Comparison of ENCODE assay signal across 10 mouse cellular contexts in genomic region chr2:25877736-25878268, GRCm38 (mm10). TPM values are rescaled to one million over a fixed set of nuclear protein-coding genes. Genes with fewer than 3 reads are reported as not detected.
A peak's percentile ranks its signal among the peaks of the same experiment; 100 is the strongest.
DNase-seq lines count a peak whose midpoint lies in the region; ATAC-seq and TF ChIP-seq lines count a peak whose summit lies in the region.
"Had no signal": no experiment of that assay in that cellular context is flagged by ENCODE, and none has a peak within 500 bp of the region (broad histone marks: within the 10 kb centered on the region; RNA-seq: fewer than 3 reads in every experiment).

No protein-coding gene starts in this region.

- 2% methylated on average over 44 of the region's 49 CpGs for WGBS in heart, embryonic 16.5 days
- 9% methylated on average over 49 of the region's 49 CpGs for WGBS in heart, adult 2 months
- 3% methylated on average over 49 of the region's 49 CpGs for WGBS in hindbrain, embryonic 10.5 days
- 3% methylated on average over 49 of the region's 49 CpGs for WGBS in midbrain, embryonic 13.5 days

- H3K4me3 ChIP-seq in heart, embryonic 16.5 days (ENCODE audit: low read length), result peak overlapping the region; percentile 32
- no peak overlapping the region for H3K4me3 ChIP-seq in heart, adult 2 months
- peak overlapping the region; percentile 61 for H3K4me3 ChIP-seq in hindbrain, embryonic 10.5 days
- peak overlapping the region; percentile 49 for H3K4me3 ChIP-seq in midbrain, embryonic 13.5 days (replicated peaks)
- H3K4me3 ChIP-seq: myocyte had no signal

- TF ChIP-seq EP300 in heart, adult 2 months (IDR thresholded peaks at IDR 0.05; ENCODE audit: insufficient read depth, low read depth, low read length), result no peak

- ATAC-seq in heart, embryonic 16.5 days (replicated peaks; ENCODE audit: extremely low read depth, insufficient read depth, low FRiP score), result no peak
- ATAC-seq in midbrain, embryonic 13.5 days, result peak; percentile 81
- no peak for ATAC-seq in inflammation-experienced regulatory T-cells, adult 6 months

- no peaks in the 10 kb centered on the region for H3K79me2 ChIP-seq in heart, adult 2 months (replicated peaks; ENCODE audit: control insufficient read depth, insufficient read depth, low read length)

- H3K4me2 ChIP-seq in heart, embryonic 16.5 days (ENCODE audit: low read depth, low read length), result peak overlapping the region; percentile 48
- H3K4me2 ChIP-seq in midbrain, embryonic 13.5 days (replicated peaks), result peak overlapping the region; percentile 58

- H3K36me3 ChIP-seq in heart, embryonic 16.5 days (ENCODE audit: control insufficient read depth, insufficient read depth), result no peaks in the 10 kb centered on the region
- no peaks in the 10 kb centered on the region for H3K36me3 ChIP-seq in heart, adult 2 months (ENCODE audit: control insufficient read depth, insufficient read depth, low read length)
- H3K36me3 ChIP-seq in hindbrain, embryonic 10.5 days, result no peaks in the 10 kb centered on the region
- H3K36me3 ChIP-seq in midbrain, embryonic 13.5 days, result no peaks in the 10 kb centered on the region

- TF ChIP-seq CTCF in heart, adult 2 months (IDR thresholded peaks at IDR 0.05), result no peak

- TF ChIP-seq POLR2A in heart, adult 2 months (IDR thresholded peaks at IDR 0.05; ENCODE audit: insufficient read depth, low read depth, low read length), result no peak

- intact Hi-C loops in heart, adult 2 months (cut with DNase I), result no loop called here
- intact Hi-C loops in heart, postnatal 10 days (cut with DNase I), result no loop called here

- DNase-seq in heart, adult 2 months, result no peak
- peak; percentile 81 for DNase-seq in cerebellum, adult 11 months
- peak; percentile 10 for DNase-seq in hindbrain, embryonic 10.5 days (ENCODE audit: low spot score)
- no peak for DNase-seq in gastrocnemius, adult 18-20 months (ENCODE audit: low spot score)
- no peak for DNase-seq in heart, postnatal 10 days

- peaks cover 45% of the 10 kb centered on the region for H3K27me3 ChIP-seq in heart, embryonic 16.5 days (ENCODE audit: control insufficient read depth, insufficient read depth, low read length)
- peaks cover 5% of the 10 kb centered on the region; the same call in 1 of the 2 replicates for H3K27me3 ChIP-seq in heart, adult 2 months (ENCODE audit: control insufficient read depth, insufficient read depth, low read length)
- H3K27me3 ChIP-seq in hindbrain, embryonic 10.5 days (ENCODE audit: insufficient read depth, poor library complexity, severe bottlenecking), result peaks cover 38% of the 10 kb centered on the region
- peaks cover 30% of the 10 kb centered on the region for H3K27me3 ChIP-seq in midbrain, embryonic 13.5 days

- H3K4me1 ChIP-seq in heart, embryonic 16.5 days (ENCODE audit: control insufficient read depth, insufficient read depth, low read length), result no peaks in the 10 kb centered on the region
- H3K4me1 ChIP-seq in heart, adult 2 months (ENCODE audit: control insufficient read depth, insufficient read depth, low read length), result no peaks in the 10 kb centered on the region
- H3K4me1 ChIP-seq in hindbrain, embryonic 10.5 days (replicated peaks), result peaks cover 9% of the 10 kb centered on the region
- H3K4me1 ChIP-seq in midbrain, embryonic 13.5 days (replicated peaks), result peaks cover 10% of the 10 kb centered on the region

- no peak overlapping the region for H3K9ac ChIP-seq in heart, embryonic 16.5 days (ENCODE audit: low read length)
- no peak overlapping the region for H3K9ac ChIP-seq in heart, adult 2 months (ENCODE audit: low read depth, low read length)
- H3K9ac ChIP-seq in midbrain, embryonic 13.5 days (replicated peaks), result peak overlapping the region; percentile 68

- peaks cover 6% of the 10 kb centered on the region; the same call in 1 of the 2 replicates for H3K9me3 ChIP-seq in heart, embryonic 16.5 days (replicated peaks; ENCODE audit: control insufficient read depth, low read length)
- no peaks in the 10 kb centered on the region for H3K9me3 ChIP-seq in hindbrain, embryonic 10.5 days
- no peaks in the 10 kb centered on the region for H3K9me3 ChIP-seq in midbrain, embryonic 13.5 days

- H3K27ac ChIP-seq in heart, embryonic 16.5 days (ENCODE audit: low read length), result no peak overlapping the region
- H3K27ac ChIP-seq in heart, adult 2 months, result no peak overlapping the region
- peak overlapping the region; percentile 78 for H3K27ac ChIP-seq in hindbrain, embryonic 10.5 days
- no peak overlapping the region for H3K27ac ChIP-seq in midbrain, embryonic 13.5 days

RNA-seq across cellular contexts. Expression of gene Kcnt1, which starts 14.3 kb away (rescaled TPM):
- polyA plus RNA-seq in heart, embryonic 16.5 days (2015; fragmentation: Nextera tagmentation; extraction: Ambion mirVana), result 0.13 TPM in 1 of 2 replicates, not detected in the other
- total RNA-seq in heart, adult 2 months (2021), result under 1 TPM; 0.55 to 0.66 TPM
- polyA plus RNA-seq in heart, adult 2 months (2012; rRNA removed), result 0.92 and 0.97 TPM in 2 replicates
- polyA plus RNA-seq in hindbrain, embryonic 10.5 days (2016; fragmentation: Nextera tagmentation; extraction: Ambion mirVana), result 0.45 and 1.0 TPM in 2 replicates
- 4.4 and 5.9 TPM in 2 replicates for polyA plus RNA-seq in midbrain, embryonic 13.5 days (2015; fragmentation: Nextera tagmentation; extraction: Ambion mirVana)
- total RNA-seq in gastrocnemius, adult 18-20 months (2021), result under 1 TPM; 0.34 to 0.47 TPM
- polyA plus RNA-seq in inflammation-experienced regulatory T-cells, adult 6 months (2017; shearing (Covaris generic)), result not detected
- 1 to 10 TPM in 1 of 2 experiments, under 1 TPM in 1; 0.62 to 1.1 TPM for total RNA-seq in heart, postnatal 10 days (2021)
- total RNA-seq: MEL had no signal
- polyA plus RNA-seq: myocyte had no signal

RNA-seq across cellular contexts. Expression of gene Sohlh1, which starts 30.8 kb away (rescaled TPM):
- polyA plus RNA-seq in heart, embryonic 16.5 days (2015; fragmentation: Nextera tagmentation; extraction: Ambion mirVana), result not detected in 2 replicates
- not detected for total RNA-seq in heart, adult 2 months (2021)
- polyA plus RNA-seq in heart, adult 2 months (2012; rRNA removed), result not detected in 2 replicates
- polyA plus RNA-seq in hindbrain, embryonic 10.5 days (2016; fragmentation: Nextera tagmentation; extraction: Ambion mirVana), result not detected in 2 replicates
- polyA plus RNA-seq in midbrain, embryonic 13.5 days (2015; fragmentation: Nextera tagmentation; extraction: Ambion mirVana), result not detected in 2 replicates
- not detected for total RNA-seq in gastrocnemius, adult 18-20 months (2021)
- polyA plus RNA-seq in inflammation-experienced regulatory T-cells, adult 6 months (2017; shearing (Covaris generic)), result under 1 TPM in 2 of 3 experiments, not detected in 1; 0.46 to 0.52 TPM
- total RNA-seq in heart, postnatal 10 days (2021), result not detected
- total RNA-seq: MEL had no signal
- polyA plus RNA-seq: myocyte had no signal

RNA-seq across cellular contexts. Expression of gene Lcn9, which starts 54.8 kb away (rescaled TPM):
- not detected in 2 replicates for polyA plus RNA-seq in heart, embryonic 16.5 days (2015; fragmentation: Nextera tagmentation; extraction: Ambion mirVana)
- not detected for total RNA-seq in heart, adult 2 months (2021)
- polyA plus RNA-seq in heart, adult 2 months (2012; rRNA removed), result not detected in 2 replicates
- polyA plus RNA-seq in hindbrain, embryonic 10.5 days (2016; fragmentation: Nextera tagmentation; extraction: Ambion mirVana), result not detected in 2 replicates
- polyA plus RNA-seq in midbrain, embryonic 13.5 days (2015; fragmentation: Nextera tagmentation; extraction: Ambion mirVana), result not detected in 2 replicates
- total RNA-seq in gastrocnemius, adult 18-20 months (2021), result not detected
- polyA plus RNA-seq in inflammation-experienced regulatory T-cells, adult 6 months (2017; shearing (Covaris generic)), result not detected
- not detected for total RNA-seq in heart, postnatal 10 days (2021)
- total RNA-seq: MEL had no signal
- polyA plus RNA-seq: myocyte had no signal

Comparison
In these comparisons a context has a peak if more than half of its experiments do, and no peak if none do; other contexts are left out.
1. DNase-seq: peak in cerebellum, adult 11 months (single experiment) and hindbrain, embryonic 10.5 days (single experiment); none in heart, adult 2 months (0 of 2), gastrocnemius, adult 18-20 months (single experiment) and heart, postnatal 10 days (0 of 2).